Mouse (Mus musculus) bone marrow macrophage, adult 2 months (primary cell): Measurements from ENCODE around the gene Afmid. TPM values are rescaled to one million over a fixed set of nuclear protein-coding genes. Genes with fewer than 3 reads are reported as not detected.

Source experiments
- H3K27ac ChIP-seq: 2 replicates; pipeline ENCODE4 v1.5.1; 2012; ENCODE audit warnings: low read depth, low read length; ENCODE audit not compliant: insufficient read depth
- H3K4me1 ChIP-seq: 2 replicates; pipeline ENCODE4 v1.6.1; 2012; ENCODE audit warnings: low read length; ENCODE audit not compliant: control insufficient read depth, insufficient read depth
- H3K4me3 ChIP-seq: 2 replicates; pipeline ENCODE4 v1.5.1; 2012; ENCODE audit warnings: mild to moderate bottlenecking, low read length, moderate library complexity; ENCODE audit not compliant: insufficient read depth
- CTCF ChIP-seq: IDR thresholded peaks from 2 replicates; pipeline ENCODE4 v1.5.1; 2012; ENCODE audit warnings: low read depth, mild to moderate bottlenecking, low read length, moderate library complexity
- POLR2A ChIP-seq: IDR thresholded peaks from 2 replicates; pipeline ENCODE4 v1.6.1; 2012; ENCODE audit warnings: mild to moderate bottlenecking, low read depth, low read length, borderline replicate concordance
- polyA plus RNA-seq: library from polyadenylated mRNA; stranded (reverse); fragments of >200 nt; gene quantifications from 2 replicates; pipeline ENCODE4 v1.2.4, GENCODE M21; 2012; ENCODE audit not compliant: missing spikeins, insufficient read depth, insufficient read length

Afmid gene
- polyA plus RNA-seq, 1 experiment = 9.9 TPM

- TF ChIP-seq POLR2A (no peak), CTCF (no peak)
- H3K27ac ChIP-seq = peak overlapping the region; percentile 94
- H3K4me1 ChIP-seq = peaks cover 23% of the 10 kb centered on the region
- no peak overlapping the region for H3K4me3 ChIP-seq
Measured at GRCm38 (mm10) chr11:117846640-117847039, 20.9 kb downstream of the Afmid start.

DNA sequence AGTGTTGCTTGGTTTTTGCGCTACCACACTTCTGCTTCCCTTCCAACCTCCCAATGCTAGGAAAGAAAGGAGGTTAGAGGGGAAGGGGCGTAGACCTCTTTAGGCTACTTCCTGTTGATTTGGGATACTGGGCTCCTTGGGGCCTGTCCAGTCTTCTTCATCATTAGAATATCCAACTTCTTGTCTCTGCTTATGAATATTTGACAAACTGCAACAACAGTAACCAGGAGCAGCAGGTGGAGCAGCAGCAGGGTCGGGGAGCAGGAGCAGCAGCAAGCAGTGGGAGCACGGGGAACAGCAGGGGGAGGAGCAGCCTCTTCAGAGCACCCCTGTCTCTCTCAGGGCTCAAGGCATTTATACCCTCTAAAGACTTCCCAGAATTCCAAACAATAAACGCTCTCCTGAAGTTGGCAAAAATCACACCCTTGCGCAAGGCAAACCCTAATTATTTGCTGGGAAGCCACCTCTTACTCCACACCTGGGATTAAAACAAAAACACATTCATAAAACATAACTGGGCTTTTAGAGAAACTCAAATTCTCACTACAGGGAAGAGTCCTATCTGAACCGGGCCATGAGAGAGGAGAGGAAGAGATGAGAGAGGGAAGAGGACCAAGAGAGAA lies 22.0 kb downstream of the Afmid start:
- TF ChIP-seq CTCF (no peak), POLR2A (no peak)
- H3K4me3 ChIP-seq = peak overlapping the region; percentile 88
- H3K4me1 ChIP-seq = peaks cover 18% of the 10 kb centered on the region
- peak overlapping the region; percentile 94 for H3K27ac ChIP-seq

- H3K4me3 ChIP-seq = peak overlapping the region; percentile 88
- peak overlapping the region; percentile 94 for H3K27ac ChIP-seq
- TF ChIP-seq CTCF (no peak), POLR2A (no peak)
- peaks cover 18% of the 10 kb centered on the region for H3K4me1 ChIP-seq
Measured at GRCm38 (mm10) chr11:117848271-117848984, 22.7 kb downstream of the Afmid start.

GRCm38 (mm10) chr11:117848985-117849671 lies 23.4 kb downstream of the Afmid start, which contains the start of gene Birc5:
Gene Birc5 (plus strand): TSS chr11:117849251.
- Histone ChIP-seq H3K4me3 (peak within 1 kb of the TSS; percentile 93), H3K27ac (peak within 1 kb of the TSS; percentile 94), H3K4me1 (peaks cover 18% of the 10 kb centered on the region)
- no peak for TF ChIP-seq CTCF
- no peak for TF ChIP-seq POLR2A

- peaks cover 10% of the 10 kb centered on the region for H3K4me1 ChIP-seq
- H3K27ac ChIP-seq = no peak overlapping the region
- TF ChIP-seq CTCF (no peak), POLR2A (no peak)
- no peak overlapping the region for H3K4me3 ChIP-seq
Measured at GRCm38 (mm10) chr11:117852875-117853274, 27.2 kb downstream of the Afmid start.

DNA sequence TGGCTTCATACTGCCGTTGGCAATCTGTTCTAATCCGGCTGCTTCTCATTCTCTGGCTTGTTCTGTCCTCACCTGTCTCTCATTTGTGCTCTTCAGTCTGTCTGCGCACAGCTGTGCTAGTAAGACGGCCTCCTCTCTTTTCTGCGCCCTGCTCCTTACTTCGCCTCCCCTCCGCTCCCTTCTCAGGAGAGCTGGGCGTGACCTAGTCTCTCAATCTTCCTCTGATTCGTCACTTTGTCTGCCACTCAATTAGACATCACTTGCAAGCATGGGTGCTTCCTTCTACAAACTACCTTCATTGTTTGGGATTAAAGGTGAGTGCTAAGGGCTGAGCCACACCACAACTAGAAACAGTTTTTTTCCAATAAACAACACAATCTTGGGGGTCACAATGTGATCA lies 28.5 kb downstream of the Afmid start:
- Histone ChIP-seq H3K27ac (no peak overlapping the region), H3K4me3 (no peak overlapping the region), H3K4me1 (peaks cover 8% of the 10 kb centered on the region)
- TF ChIP-seq CTCF = no peak

DNA sequence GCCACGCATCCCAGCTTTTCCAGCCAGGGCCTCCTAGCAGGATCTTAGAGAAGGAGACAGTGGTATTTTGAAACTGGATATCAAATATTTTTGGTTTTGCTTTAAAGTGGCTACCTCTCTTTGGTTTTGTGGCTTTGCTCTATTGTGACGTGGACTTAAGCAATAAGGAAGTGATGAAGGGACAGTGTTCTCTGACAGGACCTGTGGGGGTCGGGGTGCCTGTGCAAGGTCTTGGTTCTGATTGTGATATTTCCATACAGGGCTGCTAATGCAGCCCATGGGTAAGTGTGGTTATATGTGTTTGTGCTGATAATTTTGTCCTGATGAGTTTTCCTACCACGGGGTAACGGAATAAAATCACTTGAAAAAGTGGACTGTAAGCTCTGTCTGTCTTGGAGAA lies 29.6 kb downstream of the Afmid start:
- no peak overlapping the region for H3K4me3 ChIP-seq
- no peak for TF ChIP-seq POLR2A
- TF ChIP-seq CTCF = no peak
- H3K27ac ChIP-seq = no peak overlapping the region
- H3K4me1 ChIP-seq = peaks cover 6% of the 10 kb centered on the region

- no peak for TF ChIP-seq POLR2A
- no peak for TF ChIP-seq CTCF
- Histone ChIP-seq H3K27ac (no peak overlapping the region), H3K4me1 (0 out of 2 replicates have a peak, but pooled peaks cover 4% of the 10 kb centered on the region), H3K4me3 (no peak overlapping the region)
Measured at GRCm38 (mm10) chr11:117855975-117856374, 30.3 kb downstream of the Afmid start.

GRCm38 (mm10) chr11:117857462-117857861 lies 31.7 kb downstream of the Afmid start:
- no peak overlapping the region for H3K4me3 ChIP-seq
- H3K4me1 ChIP-seq = 0 out of 2 replicates have a peak, but pooled peaks cover 4% of the 10 kb centered on the region
- TF ChIP-seq POLR2A (no peak), CTCF (no peak)
- H3K27ac ChIP-seq = no peak overlapping the region

GRCm38 (mm10) chr11:117858392-117858791 lies 32.7 kb downstream of the Afmid start:
- no peak for TF ChIP-seq POLR2A
- no peak for TF ChIP-seq CTCF
- H3K27ac ChIP-seq = no peak overlapping the region
- H3K4me1 ChIP-seq = 0 out of 2 replicates have a peak, but pooled peaks cover 4% of the 10 kb centered on the region
- no peak overlapping the region for H3K4me3 ChIP-seq
